Mouse (Mus musculus) lung, embryonic 16.5 days (tissue): ENCODE data around the gene Pla2g5. TPM values are rescaled to one million over a fixed set of nuclear protein-coding genes. Genes with fewer than 3 reads are reported as not detected.
A peak's percentile ranks its signal among the peaks of the same experiment; 100 is the strongest.
"Not testable (repeated sequence)": the region's sequence is repeated elsewhere in the genome, so short reads cannot be mapped to it uniquely, and the experiment has no call there.

Source experiments
- ATAC-seq: fragments of 200-750 bp; cut with Nextera tagmentation; 2 replicates; pipeline ENCODE4 v1.8.0; 2017; ENCODE audit warnings: low read depth, mild to moderate bottlenecking, moderate library complexity
- H3K27ac ChIP-seq: fragments of 300-500 bp; sonication (generic); 2 replicates; pipeline ENCODE4 v1.5.1; 2014; ENCODE audit warnings: mild to moderate bottlenecking, control low read depth, low read length
- H3K27me3 ChIP-seq: fragments of 300-500 bp; sonication (generic); 2 replicates; pipeline ENCODE4 v1.6.1; 2014; ENCODE audit warnings: low read depth, low read length, mixed read lengths; ENCODE audit not compliant: control insufficient read depth, insufficient read depth
- H3K36me3 ChIP-seq: fragments of 300-500 bp; sonication (generic); 2 replicates; pipeline ENCODE4 v1.6.1; 2014; ENCODE audit warnings: low read length; ENCODE audit not compliant: control insufficient read depth, insufficient read depth
- H3K4me1 ChIP-seq: fragments of 300-500 bp; sonication (generic); replicated peaks from 2 replicates; pipeline ENCODE4 v1.6.1; 2014; ENCODE audit warnings: low read length, mixed read lengths; ENCODE audit not compliant: control insufficient read depth, insufficient read depth
- H3K4me2 ChIP-seq: fragments of 300-500 bp; sonication (generic); 2 replicates; pipeline ENCODE4 v1.6.1; 2014; ENCODE audit warnings: low read depth, low read length, control low read depth
- H3K4me3 ChIP-seq: fragments of 300-500 bp; sonication (generic); 2 replicates; pipeline ENCODE4 v1.5.1; 2014; ENCODE audit warnings: mild to moderate bottlenecking, low read length, control low read depth
- H3K9ac ChIP-seq: fragments of 300-500 bp; sonication (generic); 2 replicates; pipeline ENCODE4 v1.6.1; 2014; ENCODE audit warnings: low read length, control low read depth
- H3K9me3 ChIP-seq: fragments of 300-500 bp; sonication (generic); 2 replicates; pipeline ENCODE4 v1.6.1; 2016; ENCODE audit warnings: low read length; ENCODE audit not compliant: control insufficient read depth
- WGBS: fragments of 180-500 bp; shearing (Covaris S2); extraction: QIAGEN DNeasy Blood & Tissue Kit; methylation state at CpG from one replicate; pipeline ENCODE4 v1.1.7; 2014; 5-methylcytosine and 5-hydroxymethylcytosine counted together
- polyA plus RNA-seq: library from polyadenylated mRNA; unstranded; fragments of >200 nt; fragmentation: Nextera tagmentation; extraction: Ambion mirVana; gene quantifications from 2 replicates; pipeline ENCODE4 v1.2.1, GENCODE M21; 2015

Gene Pla2g5
- polyA plus RNA-seq, 1 experiment from 2014 or later: 0.60 TPM

DNA sequence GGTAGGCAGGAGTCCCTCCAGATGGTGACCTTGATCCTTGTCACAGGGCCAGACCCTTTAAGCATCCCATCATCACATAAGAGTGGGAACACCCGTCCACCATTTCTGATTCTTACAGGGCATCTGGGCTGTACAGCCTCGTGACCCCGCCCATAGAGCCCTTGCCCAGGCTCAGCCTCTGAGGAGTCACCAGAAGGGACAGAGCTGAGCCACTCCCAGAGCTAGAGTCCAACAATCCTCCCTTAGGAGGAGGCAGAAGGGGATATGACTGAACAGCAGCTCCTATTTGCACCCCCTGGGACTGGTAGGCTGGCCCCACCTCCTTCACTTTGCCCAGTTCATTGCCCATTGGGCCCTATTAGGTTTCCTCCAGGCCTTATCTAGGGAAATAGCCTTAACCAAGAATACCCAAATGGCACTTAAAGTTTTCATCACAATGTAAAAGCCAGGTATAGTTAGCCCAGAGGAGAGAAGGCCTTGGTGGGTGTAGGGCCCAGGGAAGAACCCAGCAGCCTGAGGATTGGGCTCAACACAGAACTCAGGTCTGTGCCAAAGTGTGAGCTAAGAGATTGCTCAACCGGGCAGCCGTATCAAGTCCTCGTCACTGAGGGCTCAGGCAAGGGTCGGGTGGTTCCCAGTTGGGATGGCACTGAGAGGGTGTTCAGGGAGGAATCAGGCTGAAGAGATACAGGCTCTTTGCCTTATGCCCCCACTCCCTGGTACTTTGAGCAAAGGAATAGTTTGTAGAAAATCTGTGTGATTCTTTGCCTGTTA is 17.7 kb upstream of the Pla2g5 start:
- no peak overlapping the region for H3K27ac ChIP-seq
- no peak overlapping the region for H3K4me3 ChIP-seq
- no peak overlapping the region for H3K4me2 ChIP-seq
- ATAC-seq: no peak
- H3K36me3 ChIP-seq: no peaks in the 10 kb centered on the region
- no peak overlapping the region for H3K9ac ChIP-seq
- H3K9me3 ChIP-seq: no peaks in the 10 kb centered on the region
- 72% methylated on average over 7 of the region's 7 CpGs for WGBS
- H3K27me3 ChIP-seq: no peaks in the 10 kb centered on the region; the same call in 1 of the 2 replicates
- peaks cover 5% of the 10 kb centered on the region; the same call in 1 of the 2 replicates for H3K4me1 ChIP-seq

GRCm38 (mm10) chr4:138879808-138880207 is 16.5 kb upstream of the Pla2g5 start:
- no peak overlapping the region for H3K4me2 ChIP-seq
- 84% methylated on average over 11 of the region's 11 CpGs for WGBS
- no peaks in the 10 kb centered on the region; the same call in 1 of the 2 replicates for H3K27me3 ChIP-seq
- H3K9me3 ChIP-seq: no peaks in the 10 kb centered on the region
- no peak overlapping the region for H3K4me3 ChIP-seq
- no peaks in the 10 kb centered on the region for H3K36me3 ChIP-seq
- ATAC-seq: no peak
- no peak overlapping the region for H3K27ac ChIP-seq
- no peak overlapping the region for H3K9ac ChIP-seq
- H3K4me1 ChIP-seq: peaks cover 5% of the 10 kb centered on the region; the same call in 1 of the 2 replicates

DNA sequence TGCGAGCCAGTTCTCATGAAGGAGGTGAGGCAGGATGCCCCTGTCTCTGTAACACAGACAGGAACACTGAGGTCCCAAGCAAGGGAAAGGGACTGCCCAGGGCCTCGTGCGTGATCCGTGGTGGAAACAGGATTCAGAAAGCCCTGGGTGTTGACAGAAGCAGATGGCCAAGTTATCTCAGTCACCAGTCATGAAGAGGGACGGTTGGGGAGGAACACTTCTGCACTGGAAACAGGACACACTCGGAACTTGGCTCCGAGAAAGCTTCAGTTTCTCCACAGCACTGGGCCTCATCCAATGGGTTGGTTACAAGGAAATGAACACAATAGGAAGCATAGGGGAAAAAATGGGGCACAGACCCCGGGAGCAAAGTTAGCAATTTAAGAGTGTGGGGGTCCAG is 15.5 kb upstream of the Pla2g5 start:
- H3K36me3 ChIP-seq: no peaks in the 10 kb centered on the region
- no peak overlapping the region for H3K4me3 ChIP-seq
- H3K27ac ChIP-seq: no peak overlapping the region
- no peak overlapping the region for H3K4me2 ChIP-seq
- H3K4me1 ChIP-seq: peaks cover 5% of the 10 kb centered on the region; the same call in 1 of the 2 replicates
- no peaks in the 10 kb centered on the region for H3K9me3 ChIP-seq
- 29% methylated on average over 8 of the region's 8 CpGs for WGBS
- H3K9ac ChIP-seq: no peak overlapping the region
- H3K27me3 ChIP-seq: no peaks in the 10 kb centered on the region; the same call in 1 of the 2 replicates
- peak; percentile 16; the same call in 1 of the 2 replicates for ATAC-seq

DNA sequence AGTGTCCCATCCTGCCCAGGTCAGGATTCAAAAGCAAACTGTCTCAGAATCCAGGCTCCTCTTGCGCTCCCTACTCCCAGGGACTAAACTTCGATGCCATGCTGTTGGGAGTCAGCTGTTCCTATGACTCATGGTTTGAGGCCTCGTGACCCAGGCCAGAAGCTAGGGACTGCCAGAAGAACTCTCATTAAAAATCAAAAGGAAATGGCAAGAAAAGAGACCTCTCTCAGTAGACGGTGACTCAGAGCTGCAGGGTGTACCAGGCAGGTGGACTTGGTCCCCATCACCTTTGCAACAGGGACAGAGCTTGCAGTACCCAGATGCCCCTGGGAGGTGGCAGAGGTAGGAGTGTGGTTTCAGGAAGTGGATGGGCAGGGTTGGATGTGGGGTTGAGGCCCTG is 14.4 kb upstream of the Pla2g5 start, which contains the start of gene Pla2g2e:
Gene Pla2g2e, plus strand, starts transcription at position 212 of the 400 bp plus-strand sequence.
- no peaks in the 10 kb centered on the region for H3K9me3 ChIP-seq
- H3K4me3 ChIP-seq: no peak within 1 kb of the TSS
- WGBS: 74% methylated on average over 4 of the region's 4 CpGs
- no peak for ATAC-seq
- peaks cover 5% of the 10 kb centered on the region; the same call in 1 of the 2 replicates for H3K4me1 ChIP-seq
- H3K36me3 ChIP-seq: no peaks in the 10 kb centered on the region
- H3K9ac ChIP-seq: no peak within 1 kb of the TSS
- H3K27ac ChIP-seq: no peak within 1 kb of the TSS
- H3K27me3 ChIP-seq: no peaks in the 10 kb centered on the region; the same call in 1 of the 2 replicates
- H3K4me2 ChIP-seq: no peak within 1 kb of the TSS

DNA sequence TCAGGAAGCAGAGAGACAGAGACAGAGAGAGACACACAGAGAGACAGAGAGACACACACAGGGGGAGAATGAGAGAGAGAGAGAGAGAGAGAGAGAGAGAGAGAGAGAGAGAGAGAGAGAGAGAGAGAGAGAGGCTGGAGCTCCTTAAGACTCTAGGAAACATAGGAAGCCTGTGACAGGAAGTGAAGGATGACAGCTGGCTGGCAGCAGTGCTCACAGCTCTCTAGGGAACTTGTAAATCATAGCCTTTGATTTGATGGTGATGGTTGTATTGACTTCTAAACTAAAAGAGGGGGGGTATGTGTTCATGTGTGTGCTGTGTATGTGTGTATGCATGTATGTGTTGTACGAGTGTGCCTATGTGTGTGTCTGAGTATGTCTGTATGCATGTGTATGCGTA is 12.7 kb upstream of the Pla2g5 start:
- H3K9me3 ChIP-seq: 0 out of 2 replicates have a peak, but pooled peaks cover 2% of the 10 kb centered on the region
- H3K4me3 ChIP-seq: no peak overlapping the region
- H3K36me3 ChIP-seq: no peaks in the 10 kb centered on the region
- H3K27ac ChIP-seq: no peak overlapping the region
- no peak overlapping the region for H3K9ac ChIP-seq
- H3K4me1 ChIP-seq: no peaks in the 10 kb centered on the region; the same call in 1 of the 2 replicates
- no peaks in the 10 kb centered on the region for H3K27me3 ChIP-seq
- WGBS: 92% methylated on average over 2 of the region's 2 CpGs
- H3K4me2 ChIP-seq: no peak overlapping the region
- ATAC-seq: no peak

DNA sequence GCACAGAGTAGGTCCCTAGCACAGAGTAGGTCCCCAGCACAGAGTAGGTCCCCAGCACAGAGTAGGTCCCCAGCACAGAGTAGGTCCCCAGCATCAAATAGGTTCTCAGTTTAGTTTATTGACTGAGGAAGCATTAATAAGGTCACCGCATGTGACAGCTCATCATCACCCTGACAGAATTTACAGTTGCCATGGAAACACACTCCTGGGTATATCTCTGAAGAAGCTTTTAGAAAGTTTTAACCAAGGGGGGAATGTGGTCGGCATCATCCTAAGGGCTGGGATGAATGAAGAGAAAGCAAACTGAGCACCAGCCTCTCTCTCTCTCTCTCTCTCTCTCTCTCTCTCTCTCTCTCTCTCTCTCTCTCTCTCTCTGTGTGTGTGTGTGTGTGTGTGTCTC is 12.0 kb upstream of the Pla2g5 start:
- not testable (repeated sequence) for H3K4me3 ChIP-seq, H3K36me3 ChIP-seq, H3K9ac ChIP-seq, H3K27me3 ChIP-seq, H3K27ac ChIP-seq, H3K9me3 ChIP-seq, H3K4me1 ChIP-seq, ATAC-seq, H3K4me2 ChIP-seq
- 72% methylated on average over 2 of the region's 2 CpGs for WGBS

GRCm38 (mm10) chr4:138873864-138874263 is 10.6 kb upstream of the Pla2g5 start, which contains the start of gene Gm13030:
Gm13030 (minus strand) TSS chr4:138873964.
- H3K27ac ChIP-seq: no peak within 1 kb of the TSS
- no peak within 1 kb of the TSS for H3K9ac ChIP-seq
- H3K9me3 ChIP-seq: 0 out of 2 replicates have a peak, but pooled peaks cover 2% of the 10 kb centered on the region
- H3K4me2 ChIP-seq: no peak within 1 kb of the TSS
- no peak for ATAC-seq
- no peaks in the 10 kb centered on the region for H3K27me3 ChIP-seq
- 66% methylated on average over 6 of the region's 6 CpGs for WGBS
- H3K4me1 ChIP-seq: no peaks in the 10 kb centered on the region; the same call in 1 of the 2 replicates
- H3K36me3 ChIP-seq: no peaks in the 10 kb centered on the region
- no peak within 1 kb of the TSS for H3K4me3 ChIP-seq

DNA sequence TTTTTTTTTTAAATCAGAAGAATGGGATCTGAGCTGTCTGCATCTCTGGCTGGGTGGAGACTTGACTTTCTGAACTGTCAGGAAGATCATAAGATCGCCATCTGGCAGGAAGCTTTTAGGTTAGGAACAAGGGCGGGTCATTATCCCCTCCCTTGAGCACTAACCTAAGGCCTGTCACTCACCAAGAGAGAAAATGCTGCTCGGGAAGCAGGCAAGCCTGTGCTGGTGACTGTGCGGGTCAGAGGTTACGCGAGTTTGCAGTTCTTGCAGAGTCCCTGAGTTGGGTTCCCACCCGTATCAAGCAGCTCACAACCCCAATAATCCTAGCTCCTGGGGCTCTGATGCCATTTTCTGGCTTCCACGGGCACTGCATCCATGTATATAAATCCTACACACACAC is 5.4 kb upstream of the Pla2g5 start:
- no peaks in the 10 kb centered on the region for H3K36me3 ChIP-seq
- H3K9me3 ChIP-seq: 0 out of 2 replicates have a peak, but pooled peaks cover 2% of the 10 kb centered on the region
- no peak overlapping the region for H3K4me3 ChIP-seq
- ATAC-seq: no peak
- no peak overlapping the region for H3K4me2 ChIP-seq
- no peak overlapping the region for H3K9ac ChIP-seq
- H3K27me3 ChIP-seq: peaks cover 2% of the 10 kb centered on the region; the same call in 1 of the 2 replicates
- H3K4me1 ChIP-seq: no peaks in the 10 kb centered on the region
- H3K27ac ChIP-seq: no peak overlapping the region
- 52% methylated on average over 8 of the region's 8 CpGs for WGBS

- Histone ChIP-seq H3K27me3 (peaks cover 2% of the 10 kb centered on the region; the same call in 1 of the 2 replicates), H3K9me3 (0 out of 2 replicates have a peak, but pooled peaks cover 2% of the 10 kb centered on the region), H3K9ac (no peak overlapping the region), H3K4me2 (no peak overlapping the region), H3K4me3 (no peak overlapping the region), H3K36me3 (no peaks in the 10 kb centered on the region), H3K27ac (no peak overlapping the region), H3K4me1 (no peaks in the 10 kb centered on the region)
- ATAC-seq: 0 out of 2 replicates have a peak, but pooled peaks have one; percentile 20
- 12% methylated on average over 7 of the region's 7 CpGs for WGBS
These were observed 3.1 kb upstream of the Pla2g5 start for GRCm38 (mm10) chr4:138866413-138866812.
